Mouse (Mus musculus): ENCODE data around the gene Slc22a7. TPM values are rescaled to one million over a fixed set of nuclear protein-coding genes. Genes with fewer than 3 reads are reported as not detected.

Gene Slc22a7
- polyA plus RNA-seq, 1 experiment from 2014 or later, result not detected

DNA sequence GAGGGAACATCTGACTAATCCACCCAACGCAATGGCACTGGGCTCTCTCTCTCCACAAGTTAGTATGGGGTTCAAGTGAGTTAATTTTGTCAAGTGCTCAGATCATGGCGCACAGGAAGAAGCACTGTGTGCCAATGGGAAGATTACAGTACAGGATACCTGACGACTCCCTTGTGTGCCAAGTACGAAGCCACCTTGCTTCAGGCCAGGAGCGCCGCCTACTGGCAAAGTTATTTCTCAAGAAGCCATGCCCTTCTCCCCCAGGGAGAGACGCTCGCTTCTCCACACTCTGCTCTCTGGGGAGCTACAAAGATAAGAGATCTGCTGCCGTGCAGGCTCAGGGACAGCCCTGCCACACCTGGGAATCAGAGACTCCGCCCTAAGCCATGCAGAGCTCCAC, 19.5 kb upstream of the Slc22a7 start:
- no peak overlapping the region for H3K4me3 ChIP-seq
- WGBS (ENCODE audit: insufficient replicate concordance), result 4% methylated on average over 10 of the region's 10 CpGs
- ATAC-seq, result no peak
- H3K4me1 ChIP-seq, result peaks cover 22% of the 10 kb centered on the region
- H3K4me2 ChIP-seq, result no peak overlapping the region
- no peaks in the 10 kb centered on the region for H3K36me3 ChIP-seq
- peaks cover 98% of the 10 kb centered on the region for H3K27me3 ChIP-seq (replicated peaks)
- H3K9ac ChIP-seq, result no peak overlapping the region
- H3K9me3 ChIP-seq (replicated peaks), result no peaks in the 10 kb centered on the region
- H3K27ac ChIP-seq, result no peak overlapping the region

DNA sequence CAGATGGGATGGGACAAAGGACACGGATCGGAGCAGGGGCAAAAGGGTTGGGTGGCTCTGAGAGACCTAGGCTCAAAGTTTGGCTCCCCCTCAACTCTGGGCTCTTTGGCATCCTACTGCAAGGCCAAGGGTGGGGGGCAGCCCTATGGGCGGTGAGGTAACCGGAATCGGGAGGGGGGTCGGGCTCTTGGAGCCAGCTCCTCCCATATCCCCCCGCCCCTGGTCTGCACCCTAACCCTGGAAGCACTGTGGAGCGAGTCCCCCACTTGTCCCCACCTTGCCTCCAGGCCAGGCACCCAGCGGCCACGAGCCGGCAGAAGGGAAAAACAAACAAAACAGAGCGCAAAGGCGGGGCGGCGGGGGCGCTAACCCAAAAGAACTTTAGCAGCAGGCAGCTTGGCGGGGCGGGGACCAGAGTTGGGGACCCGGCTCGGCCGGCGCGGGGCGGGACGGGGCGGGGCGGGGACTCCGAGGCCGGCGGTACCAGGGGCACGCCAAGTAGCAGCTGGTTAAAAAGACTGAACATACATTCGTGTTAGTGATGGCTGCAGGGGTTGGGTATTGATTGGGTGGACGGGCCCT, 16.9 kb upstream of the Slc22a7 start:
- no peak overlapping the region for H3K9ac ChIP-seq

GRCm38 (mm10) chr17:46454539-46454938, 16.3 kb upstream of the Slc22a7 start:
- Histone ChIP-seq H3K9ac (no peak overlapping the region), H3K4me3 (peak overlapping the region; percentile 6)
- WGBS (ENCODE audit: insufficient replicate concordance), result 5% methylated on average over 9 of the region's 9 CpGs

More for the DNA sequence above, 16.9 kb upstream of the Slc22a7 start:
- peak overlapping the region; percentile 41 for H3K4me3 ChIP-seq
- no peak for ATAC-seq
- no peak overlapping the region for H3K27ac ChIP-seq
- no peaks in the 10 kb centered on the region for H3K36me3 ChIP-seq
- H3K27me3 ChIP-seq (replicated peaks), result peaks cover 97% of the 10 kb centered on the region
- peak overlapping the region; percentile 60 for H3K4me2 ChIP-seq
- 2% methylated on average over 33 of the region's 33 CpGs for WGBS (ENCODE audit: insufficient replicate concordance)
- no peaks in the 10 kb centered on the region for H3K9me3 ChIP-seq (replicated peaks)
- peaks cover 17% of the 10 kb centered on the region for H3K4me1 ChIP-seq

GRCm38 (mm10) chr17:46453970-46454411, 15.7 kb upstream of the Slc22a7 start:
- H3K4me3 ChIP-seq, result peak overlapping the region; percentile 27
- H3K4me1 ChIP-seq, result peaks cover 16% of the 10 kb centered on the region
- ATAC-seq, result no peak
- H3K4me2 ChIP-seq, result peak overlapping the region; percentile 60
- H3K9ac ChIP-seq, result no peak overlapping the region
- WGBS (ENCODE audit: insufficient replicate concordance), result 5% methylated on average over 26 of the region's 26 CpGs
- no peaks in the 10 kb centered on the region for H3K36me3 ChIP-seq
- H3K27ac ChIP-seq, result no peak overlapping the region
- no peaks in the 10 kb centered on the region for H3K9me3 ChIP-seq (replicated peaks)
- peaks cover 87% of the 10 kb centered on the region for H3K27me3 ChIP-seq (replicated peaks)

More at GRCm38 (mm10) chr17:46454539-46454938, 16.3 kb upstream of the Slc22a7 start:
- Histone ChIP-seq H3K9me3 (replicated peaks) (no peaks in the 10 kb centered on the region), H3K27me3 (replicated peaks) (peaks cover 92% of the 10 kb centered on the region), H3K4me2 (peak overlapping the region; percentile 60), H3K36me3 (no peaks in the 10 kb centered on the region), H3K4me1 (peaks cover 16% of the 10 kb centered on the region), H3K27ac (no peak overlapping the region)
- no peak for ATAC-seq

- no peak overlapping the region for H3K4me3 ChIP-seq
- no peak overlapping the region for H3K9ac ChIP-seq
- ATAC-seq, result no peak
- WGBS (ENCODE audit: insufficient replicate concordance), result 8% methylated on average over 13 of the region's 13 CpGs
- peaks cover 16% of the 10 kb centered on the region for H3K4me1 ChIP-seq
- no peaks in the 10 kb centered on the region for H3K36me3 ChIP-seq
- peaks cover 85% of the 10 kb centered on the region for H3K27me3 ChIP-seq (replicated peaks)
- H3K4me2 ChIP-seq, result no peak overlapping the region; the same call in 1 of the 2 replicates
- no peaks in the 10 kb centered on the region for H3K9me3 ChIP-seq (replicated peaks)
- H3K27ac ChIP-seq, result no peak overlapping the region
Measured at GRCm38 (mm10) chr17:46453302-46453948, 15.2 kb upstream of the Slc22a7 start.

- Histone ChIP-seq H3K4me3 (no peak overlapping the region), H3K27ac (no peak overlapping the region), H3K9ac (no peak overlapping the region), H3K36me3 (no peaks in the 10 kb centered on the region), H3K27me3 (replicated peaks) (peaks cover 78% of the 10 kb centered on the region), H3K4me1 (peaks cover 16% of the 10 kb centered on the region), H3K9me3 (replicated peaks) (no peaks in the 10 kb centered on the region), H3K4me2 (no peak overlapping the region)
- WGBS (ENCODE audit: insufficient replicate concordance), result 31% methylated on average over 5 of the region's 5 CpGs
- ATAC-seq, result no peak
Measured at GRCm38 (mm10) chr17:46452683-46453082, 14.4 kb upstream of the Slc22a7 start.

- H3K9me3 ChIP-seq (replicated peaks), result no peaks in the 10 kb centered on the region
- H3K4me1 ChIP-seq, result peaks cover 8% of the 10 kb centered on the region; the same call in 1 of the 2 replicates
- H3K4me2 ChIP-seq, result no peak overlapping the region
- H3K9ac ChIP-seq, result no peak overlapping the region
- WGBS (ENCODE audit: insufficient replicate concordance), result 76% methylated on average over 16 of the region's 16 CpGs
- peaks cover 78% of the 10 kb centered on the region for H3K27me3 ChIP-seq (replicated peaks)
- H3K4me3 ChIP-seq, result no peak overlapping the region
- H3K36me3 ChIP-seq, result no peaks in the 10 kb centered on the region
- no peak for ATAC-seq
- no peak overlapping the region for H3K27ac ChIP-seq
Measured at GRCm38 (mm10) chr17:46446264-46446663, 8.0 kb upstream of the Slc22a7 start.

GRCm38 (mm10) chr17:46444839-46445579, 6.8 kb upstream of the Slc22a7 start:
- Histone ChIP-seq H3K4me1 (peaks cover 8% of the 10 kb centered on the region; the same call in 1 of the 2 replicates), H3K36me3 (no peaks in the 10 kb centered on the region), H3K27me3 (replicated peaks) (peaks cover 72% of the 10 kb centered on the region), H3K4me3 (peak overlapping the region; percentile 18), H3K9me3 (replicated peaks) (no peaks in the 10 kb centered on the region), H3K27ac (no peak overlapping the region), H3K9ac (no peak overlapping the region), H3K4me2 (peak overlapping the region; percentile 50)
- 5% methylated on average over 50 of the region's 50 CpGs for WGBS (ENCODE audit: insufficient replicate concordance)
- ATAC-seq, result no peak

GRCm38 (mm10) chr17:46439176-46439575, 919 bp upstream of the Slc22a7 start:
- Histone ChIP-seq H3K4me3 (no peak overlapping the region), H3K4me2 (no peak overlapping the region), H3K9ac (no peak overlapping the region), H3K36me3 (no peaks in the 10 kb centered on the region), H3K9me3 (replicated peaks) (no peaks in the 10 kb centered on the region), H3K27ac (no peak overlapping the region), H3K4me1 (0 out of 2 replicates have a peak, but pooled peaks cover 4% of the 10 kb centered on the region), H3K27me3 (replicated peaks) (peaks cover 75% of the 10 kb centered on the region)
- 81% methylated on average over 10 of the region's 10 CpGs for WGBS (ENCODE audit: insufficient replicate concordance)
- ATAC-seq, result no peak

DNA sequence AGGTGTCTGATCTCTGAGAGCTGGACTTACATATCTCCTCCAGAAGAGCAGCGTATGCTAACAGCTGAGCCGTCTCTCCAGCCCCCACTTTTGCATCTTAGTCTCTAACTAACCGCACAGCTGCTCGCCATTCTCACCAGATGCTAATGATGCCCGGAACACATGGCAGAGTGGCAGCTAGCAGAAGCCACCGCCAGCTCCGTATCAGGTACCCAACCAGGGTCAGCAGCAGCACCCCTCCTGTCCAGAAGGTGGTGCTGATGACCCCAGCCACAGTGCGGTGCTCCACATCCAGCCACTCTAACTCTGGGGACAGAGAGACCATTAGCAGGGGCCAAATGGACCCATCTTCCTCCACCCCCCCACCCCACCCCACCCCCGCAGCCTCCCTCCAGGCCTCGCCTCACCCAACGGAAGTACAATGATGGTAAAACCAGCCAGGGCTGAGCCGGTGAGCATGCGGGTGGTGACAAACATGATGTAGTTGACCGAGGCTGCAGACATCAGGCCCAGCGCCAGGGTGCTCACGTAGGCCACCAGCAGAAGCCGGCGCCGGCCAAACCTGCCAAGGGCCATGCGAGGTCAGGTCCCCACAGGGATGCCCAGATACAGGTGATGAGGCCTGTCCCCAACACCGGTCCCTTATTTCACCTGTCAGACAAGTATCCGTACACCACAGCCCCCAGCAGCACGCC, 1.4 kb downstream of the Slc22a7 start:
- H3K9ac ChIP-seq, result no peak overlapping the region
- H3K36me3 ChIP-seq, result no peaks in the 10 kb centered on the region
- no peaks in the 10 kb centered on the region for H3K9me3 ChIP-seq (replicated peaks)
- H3K27ac ChIP-seq, result no peak overlapping the region
- H3K4me1 ChIP-seq, result peaks cover 5% of the 10 kb centered on the region; the same call in 1 of the 2 replicates
- 22% methylated on average over 23 of the region's 23 CpGs for WGBS (ENCODE audit: insufficient replicate concordance)
- no peak overlapping the region for H3K4me3 ChIP-seq
- peaks cover 75% of the 10 kb centered on the region for H3K27me3 ChIP-seq (replicated peaks)
- no peak for ATAC-seq
- H3K4me2 ChIP-seq, result no peak overlapping the region

GRCm38 (mm10) chr17:46433627-46434026, 4.6 kb downstream of the Slc22a7 start:
- 6% methylated on average over 17 of the region's 17 CpGs for WGBS (ENCODE audit: insufficient replicate concordance)
- Histone ChIP-seq H3K27me3 (replicated peaks) (peaks cover 95% of the 10 kb centered on the region), H3K4me3 (no peak overlapping the region), H3K4me2 (peak overlapping the region; percentile 53), H3K36me3 (no peaks in the 10 kb centered on the region), H3K9me3 (replicated peaks) (no peaks in the 10 kb centered on the region), H3K9ac (no peak overlapping the region), H3K27ac (no peak overlapping the region), H3K4me1 (peaks cover 5% of the 10 kb centered on the region; the same call in 1 of the 2 replicates)
- ATAC-seq, result 0 out of 2 replicates have a peak, but pooled peaks have one; percentile 37
